Mouse (Mus musculus): Measurements from ENCODE around the gene Mageb4. TPM values are rescaled to one million over a fixed set of nuclear protein-coding genes. Genes with fewer than 3 reads are reported as not detected.

The Mageb4 gene
- polyA plus RNA-seq (2017; shearing (Covaris generic)), result not detected

GRCm38 (mm10) chrX:86304993-86305392 lies at the start of gene Mageb4:
Mageb4 (minus strand) TSS chrX:86305093.

Other genes with a start within 250 kb of the Mageb4 start
- gene Nr0b1, start 113.3 kb downstream of the Mageb4 start, polyA plus RNA-seq (2017; shearing (Covaris generic)), result not detected

Data from activated CD4-positive, CD25-positive, alpha-beta regulatory T cell (primary cell).